Mouse (Mus musculus): ENCODE data around the gene Anp32e. TPM values are rescaled to one million over a fixed set of nuclear protein-coding genes. Genes with fewer than 3 reads are reported as not detected.
A peak's percentile ranks its signal among the peaks of the same experiment; 100 is the strongest.
"Not testable (repeated sequence)": the region's sequence is repeated elsewhere in the genome, so short reads cannot be mapped to it uniquely, and the experiment has no call there.

The Anp32e gene
- polyA plus RNA-seq, 1 experiment from 2014 or later, result 72.5 TPM

DNA sequence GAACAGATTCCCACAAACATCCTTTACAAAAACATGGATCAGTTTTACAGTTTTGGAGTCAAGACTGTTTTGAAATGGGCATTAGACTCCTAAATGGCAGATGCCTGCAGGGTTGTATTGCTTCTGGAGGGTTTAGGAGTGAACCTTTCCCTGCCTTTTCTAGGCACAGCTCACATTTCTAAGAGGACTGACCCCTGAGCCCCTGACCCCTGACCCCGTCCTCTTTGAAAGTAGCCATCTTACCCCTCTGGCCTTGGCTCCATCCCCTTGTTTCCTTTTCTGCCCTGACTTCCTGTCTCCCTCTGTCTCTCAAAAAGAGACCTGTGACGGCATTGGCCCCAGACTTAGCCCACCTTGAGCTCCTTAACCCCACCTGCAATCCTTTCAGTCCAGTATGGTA, 34.2 kb downstream of the Anp32e start:
- no peaks in the 10 kb centered on the region for H3K4me1 ChIP-seq (ENCODE audit: insufficient read depth, low read depth, low read length)
- 36% methylated on average over 2 of the region's 2 CpGs for WGBS

GRCm38 (mm10) chr3:95963681-95964080, 34.6 kb downstream of the Anp32e start:
- H3K4me2 ChIP-seq (replicated peaks; ENCODE audit: low read depth, low read length), result no peak overlapping the region
- DNase-seq (ENCODE audit: low spot score) (peak; percentile 33), ATAC-seq (no peak)
- TF ChIP-seq EP300 (IDR thresholded peaks at IDR 0.05) (no peak), CTCF (IDR thresholded peaks at IDR 0.05) (peak; percentile 62)
- no peak overlapping the region for H3K27ac ChIP-seq (ENCODE audit: low read length)
- no peaks in the 10 kb centered on the region for H3K4me1 ChIP-seq (ENCODE audit: insufficient read depth, low read depth, low read length)
- H3K9me3 ChIP-seq (ENCODE audit: low read length), result no peaks in the 10 kb centered on the region
- 35% methylated on average over 4 of the region's 4 CpGs for WGBS
- H3K4me3 ChIP-seq (ENCODE audit: low read depth, low read length), result no peak overlapping the region
- no peaks in the 10 kb centered on the region for H3K36me3 ChIP-seq (ENCODE audit: insufficient read depth, low read length)
- H3K9ac ChIP-seq (replicated peaks; ENCODE audit: low read depth), result no peak overlapping the region
- no peaks in the 10 kb centered on the region for H3K27me3 ChIP-seq (replicated peaks; ENCODE audit: insufficient read depth, low read length)

More for the DNA sequence above, 34.2 kb downstream of the Anp32e start:
- no peak overlapping the region for H3K4me3 ChIP-seq (ENCODE audit: low read depth, low read length)
- no peaks in the 10 kb centered on the region for H3K9me3 ChIP-seq (ENCODE audit: low read length)
- no peak for ATAC-seq
- no peak for DNase-seq (ENCODE audit: low spot score)
- H3K27me3 ChIP-seq (replicated peaks; ENCODE audit: insufficient read depth, low read length), result no peaks in the 10 kb centered on the region
- H3K4me2 ChIP-seq (replicated peaks; ENCODE audit: low read depth, low read length), result no peak overlapping the region
- no peak overlapping the region for H3K9ac ChIP-seq (replicated peaks; ENCODE audit: low read depth)
- TF ChIP-seq CTCF (IDR thresholded peaks at IDR 0.05), result no peak
- no peak for TF ChIP-seq EP300 (IDR thresholded peaks at IDR 0.05)
- H3K36me3 ChIP-seq (ENCODE audit: insufficient read depth, low read length), result no peaks in the 10 kb centered on the region
- no peak overlapping the region for H3K27ac ChIP-seq (ENCODE audit: low read length)

DNA sequence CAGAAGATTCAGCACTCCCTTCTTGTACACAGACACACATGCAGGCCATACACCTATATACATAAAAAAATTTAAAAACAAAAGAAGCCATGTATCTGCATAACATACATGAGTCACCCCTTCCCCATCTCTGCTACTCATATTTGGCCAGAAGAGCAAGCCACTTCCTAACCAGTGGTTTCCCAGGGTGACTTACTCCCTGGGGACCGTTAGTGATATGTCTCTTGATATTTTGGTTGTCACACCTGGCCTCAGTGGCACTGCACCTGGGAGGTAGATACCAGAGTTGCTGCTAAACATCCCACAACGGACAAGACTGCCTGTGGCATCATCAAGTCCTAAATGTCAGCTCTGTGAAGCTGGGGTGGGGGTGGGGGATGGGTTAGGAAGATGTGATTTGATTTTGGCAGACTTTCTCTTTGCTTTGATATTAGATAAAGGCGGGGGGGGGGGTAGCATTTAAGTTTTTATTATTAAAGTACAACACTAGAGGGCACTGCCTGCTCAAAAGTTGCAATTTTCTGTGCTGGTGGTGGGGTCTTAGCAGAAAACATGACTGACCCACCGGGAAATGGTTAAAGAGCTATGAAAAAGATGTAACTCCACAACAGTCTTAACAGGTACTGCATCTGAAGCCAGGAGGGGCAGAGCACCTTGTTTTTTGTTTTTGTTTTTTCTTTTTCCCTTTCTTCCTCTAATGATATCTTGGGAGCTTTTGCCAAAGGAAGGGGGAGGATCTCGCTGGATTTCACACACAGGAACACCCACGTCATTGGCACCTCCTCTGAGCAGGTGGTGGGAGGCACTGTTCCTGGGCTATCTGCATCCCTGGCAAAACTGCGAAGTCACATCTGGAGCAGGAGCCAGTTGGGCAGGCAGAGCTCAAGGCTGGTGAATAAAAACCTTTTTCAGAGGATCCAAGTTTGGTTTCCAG, 36.7 kb downstream of the Anp32e start:
- WGBS, result 9% methylated on average over 7 of the region's 7 CpGs
- no peaks in the 10 kb centered on the region for H3K36me3 ChIP-seq (ENCODE audit: insufficient read depth, low read length)
- TF ChIP-seq CTCF (IDR thresholded peaks at IDR 0.05), result peak; percentile 67
- TF ChIP-seq EP300 (IDR thresholded peaks at IDR 0.05), result no peak
- no peak overlapping the region for H3K27ac ChIP-seq (ENCODE audit: low read length)
- DNase-seq (ENCODE audit: low spot score), result peak; percentile 58
- no peaks in the 10 kb centered on the region for H3K9me3 ChIP-seq (ENCODE audit: low read length)
- H3K27me3 ChIP-seq (replicated peaks; ENCODE audit: insufficient read depth, low read length), result no peaks in the 10 kb centered on the region
- H3K4me1 ChIP-seq (ENCODE audit: insufficient read depth, low read depth, low read length), result no peaks in the 10 kb centered on the region
- 0 out of 2 replicates have a peak overlapping the region, but pooled peaks have one; percentile 19 for H3K4me2 ChIP-seq (replicated peaks; ENCODE audit: low read depth, low read length)
- H3K9ac ChIP-seq (replicated peaks; ENCODE audit: low read depth), result no peak overlapping the region
- no peak overlapping the region for H3K4me3 ChIP-seq (ENCODE audit: low read depth, low read length)
- ATAC-seq, result peak; percentile 49; the same call in 1 of the 2 replicates

DNA sequence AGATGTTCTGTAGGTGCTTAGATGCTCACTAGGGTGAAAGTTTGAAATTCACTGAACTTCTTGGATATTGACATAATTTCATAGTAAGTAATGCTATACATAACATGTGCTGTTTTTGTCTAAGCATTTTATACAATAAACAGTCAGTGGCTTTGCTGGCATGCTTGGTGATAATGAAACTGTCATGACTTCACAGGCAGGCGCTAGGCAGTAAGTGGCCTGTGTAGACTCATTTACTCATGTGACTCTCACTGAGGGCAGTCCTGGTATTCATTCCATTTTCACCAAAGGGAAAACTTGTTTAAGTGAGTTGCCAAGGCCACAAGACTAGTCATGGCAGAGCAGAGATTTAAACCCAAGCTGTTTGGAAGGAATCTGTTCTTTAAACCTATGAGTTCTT, 40.2 kb downstream of the Anp32e start:
- no peak overlapping the region for H3K9ac ChIP-seq (replicated peaks; ENCODE audit: low read depth)
- WGBS, result 77% methylated on average over 1 of the region's 1 CpGs
- DNase-seq (ENCODE audit: low spot score) (no peak), ATAC-seq (no peak)
- H3K4me2 ChIP-seq (replicated peaks; ENCODE audit: low read depth, low read length), result no peak overlapping the region
- H3K27ac ChIP-seq (ENCODE audit: low read length), result no peak overlapping the region
- TF ChIP-seq CTCF (IDR thresholded peaks at IDR 0.05), result no peak
- TF ChIP-seq EP300 (IDR thresholded peaks at IDR 0.05), result no peak
- H3K9me3 ChIP-seq (ENCODE audit: low read length), result no peaks in the 10 kb centered on the region
- H3K36me3 ChIP-seq (ENCODE audit: insufficient read depth, low read length), result no peaks in the 10 kb centered on the region
- H3K4me3 ChIP-seq (ENCODE audit: low read depth, low read length), result no peak overlapping the region
- 0 out of 2 replicates have a peak, but pooled peaks cover 4% of the 10 kb centered on the region for H3K4me1 ChIP-seq (ENCODE audit: insufficient read depth, low read depth, low read length)
- H3K27me3 ChIP-seq (replicated peaks; ENCODE audit: insufficient read depth, low read length), result 0 out of 2 replicates have a peak, but pooled peaks cover 3% of the 10 kb centered on the region

DNA sequence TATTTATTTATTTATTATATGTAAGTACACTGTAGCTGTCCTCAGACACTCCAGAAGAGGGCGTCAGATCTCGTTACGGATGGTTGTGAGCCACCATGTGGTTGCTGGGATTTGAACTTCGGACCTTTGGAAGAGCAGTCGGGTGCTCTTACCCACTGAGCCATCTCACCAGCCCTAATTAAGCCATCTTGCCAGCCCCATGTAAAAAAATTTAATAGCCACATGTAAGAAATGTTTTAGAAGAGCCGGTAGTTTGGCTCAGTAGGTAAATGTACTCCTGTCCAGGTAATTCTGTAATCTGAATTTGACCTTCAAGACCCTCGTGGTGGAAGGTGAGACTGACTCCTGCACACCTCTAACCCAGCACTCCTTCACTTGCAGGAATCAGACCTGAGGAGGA, 41.6 kb downstream of the Anp32e start:
- ATAC-seq; H3K27me3 ChIP-seq (replicated peaks; ENCODE audit: insufficient read depth, low read length); H3K9me3 ChIP-seq (ENCODE audit: low read length); H3K4me1 ChIP-seq (ENCODE audit: insufficient read depth, low read depth, low read length); DNase-seq (ENCODE audit: low spot score); H3K27ac ChIP-seq (ENCODE audit: low read length); H3K4me3 ChIP-seq (ENCODE audit: low read depth, low read length); H3K36me3 ChIP-seq (ENCODE audit: insufficient read depth, low read length); H3K9ac ChIP-seq (replicated peaks; ENCODE audit: low read depth); H3K4me2 ChIP-seq (replicated peaks; ENCODE audit: low read depth, low read length): not testable (repeated sequence)
- WGBS, result 55% methylated on average over 5 of the region's 7 CpGs

- WGBS, result 77% methylated on average over 12 of the region's 12 CpGs
- TF ChIP-seq EP300 (IDR thresholded peaks at IDR 0.05), result no peak
- no peak for TF ChIP-seq CTCF (IDR thresholded peaks at IDR 0.05)
- no peaks in the 10 kb centered on the region for H3K36me3 ChIP-seq (ENCODE audit: insufficient read depth, low read length)
- no peak overlapping the region for H3K9ac ChIP-seq (replicated peaks; ENCODE audit: low read depth)
- no peak overlapping the region for H3K27ac ChIP-seq (ENCODE audit: low read length)
- no peaks in the 10 kb centered on the region for H3K9me3 ChIP-seq (ENCODE audit: low read length)
- DNase-seq (ENCODE audit: low spot score) (no peak), ATAC-seq (no peak)
- H3K4me1 ChIP-seq (ENCODE audit: insufficient read depth, low read depth, low read length), result 0 out of 2 replicates have a peak, but pooled peaks cover 4% of the 10 kb centered on the region
- peak overlapping the region; percentile 16; the same call in 1 of the 2 replicates for H3K4me3 ChIP-seq (ENCODE audit: low read depth, low read length)
- peak overlapping the region; percentile 55 for H3K4me2 ChIP-seq (replicated peaks; ENCODE audit: low read depth, low read length)
- H3K27me3 ChIP-seq (replicated peaks; ENCODE audit: insufficient read depth, low read length), result 0 out of 2 replicates have a peak, but pooled peaks cover 3% of the 10 kb centered on the region
Observed at GRCm38 (mm10) chr3:95972251-95972872, 43.3 kb downstream of the Anp32e start.

Measured in lung, postnatal 0 days (tissue).